Mouse (Mus musculus) brain, embryonic 18.5 days (tissue): ENCODE measurements at regions not wholly inside any gene's neighbourhood (a gene's known extent, or its start where the extent isn't known, plus 50 kb on each side); places are given as distances from the start of the nearest gene placed in this dataset.
A peak's percentile ranks its signal among the peaks of the same experiment; 100 is the strongest.

ENCODE experiments used
- DNase-seq: peaks from one replicate; pipeline ENCODE4 v3.0.0-alpha.2; 2012; ENCODE audit warnings: low read depth, low spot score

GRCm38 (mm10) chr15:49555793-49556192, 4328.9 kb upstream of the Gm7489 start:
- DNase-seq: no peak

GRCm38 (mm10) chr15:49560401-49560800, 4324.3 kb upstream of the Gm7489 start:
- no peak for DNase-seq

- DNase-seq: no peak
Observed at GRCm38 (mm10) chr15:49588851-49589250, 4295.9 kb upstream of the Gm7489 start.

GRCm38 (mm10) chr15:49613865-49614264, 4270.8 kb upstream of the Gm7489 start:
- DNase-seq: no peak

- no peak for DNase-seq
Observed at GRCm38 (mm10) chr15:49647361-49647760, 4237.3 kb upstream of the Gm7489 start.

- DNase-seq: peak; percentile 8
Observed at GRCm38 (mm10) chr15:49650549-49651180, 4234.0 kb upstream of the Gm7489 start.

GRCm38 (mm10) chr15:49653728-49654127, 4231.0 kb upstream of the Gm7489 start:
- no peak for DNase-seq

GRCm38 (mm10) chr15:49664834-49665565, 4219.7 kb upstream of the Gm7489 start:
- no peak for DNase-seq
